Mouse (Mus musculus) hematopoietic stem cell, adult 5-6 weeks (primary cell): ENCODE results near the gene E130114P18Rik. TPM values are rescaled to one million over a fixed set of nuclear protein-coding genes. Genes with fewer than 3 reads are reported as not detected.

Source experiments
- ATAC-seq, 2 experiments: fragments of 125-278 bp in 1 of 2; replicated peaks in 1 of 2; 2 replicates each; pipeline ENCODE4 v1.8.0; 2016 to 2017; ENCODE audit warnings: inconsistent platforms in 2 of 2, mild to moderate bottlenecking in 2 of 2, moderate number of reproducible peaks in 2 of 2, low read depth in 1 of 2, moderate TSS enrichment in 1 of 2; ENCODE audit not compliant: low FRiP score in 2 of 2, poor library complexity in 2 of 2, severe bottlenecking in 2 of 2, insufficient read depth in 1 of 2, low TSS enrichment in 1 of 2
- total RNA-seq: library from RNA; stranded (forward); fragments of 172-1452, 232-1000 nt; gene quantifications from 2 replicates; pipeline ENCODE4 v1.2.3, GENCODE M21; 2017

The E130114P18Rik gene
- total RNA-seq, 1 experiment from 2014 or later = not detected

GRCm38 (mm10) chr4:97581314-97582063 is 196.4 kb downstream of the E130114P18Rik start:
- no peak for ATAC-seq

DNA sequence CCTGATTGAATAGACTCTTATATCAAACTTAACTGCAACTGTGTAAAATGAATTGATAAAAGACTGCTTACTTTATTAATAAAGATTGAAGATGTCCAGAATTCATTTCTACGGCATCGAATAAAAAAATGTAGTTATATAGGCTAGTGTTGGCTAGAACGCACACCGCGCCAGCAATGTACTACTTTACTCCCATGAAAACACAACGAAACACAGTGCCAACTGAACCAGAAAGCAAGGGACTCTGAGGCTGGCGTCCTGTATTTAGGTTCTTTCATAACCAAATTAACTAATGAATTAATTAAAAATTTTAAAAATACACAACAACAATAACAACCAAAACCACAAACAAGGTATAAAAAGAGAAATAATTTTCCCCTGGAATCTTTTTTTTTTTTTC is 197.0 kb downstream of the E130114P18Rik start:
- ATAC-seq = no peak

GRCm38 (mm10) chr4:97578571-97579165 is 199.2 kb downstream of the E130114P18Rik start:
- no peak for ATAC-seq

- ATAC-seq = no peak
Measured at GRCm38 (mm10) chr4:97577431-97577830, 200.4 kb downstream of the E130114P18Rik start.

DNA sequence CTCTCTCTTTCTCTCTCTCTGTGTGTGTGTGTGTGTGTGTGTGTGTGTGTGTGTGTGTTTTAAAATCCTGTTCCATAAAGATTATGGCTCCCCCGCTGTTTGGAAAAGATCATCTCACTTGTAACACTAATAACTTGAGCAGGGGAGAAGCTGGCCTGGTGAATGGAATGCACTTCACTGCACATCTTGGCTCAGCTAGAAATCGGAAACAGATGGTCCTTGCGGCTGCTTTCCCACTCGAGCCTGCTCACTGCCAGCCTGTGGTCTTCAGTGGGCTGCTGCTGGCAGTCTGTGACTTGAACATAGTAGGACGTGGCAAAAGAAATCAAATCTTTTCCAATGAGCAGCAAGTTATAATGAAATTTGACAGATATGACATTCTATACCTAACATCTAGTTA is 202.4 kb downstream of the E130114P18Rik start:
- ATAC-seq = peak; percentile 72 to 83

DNA sequence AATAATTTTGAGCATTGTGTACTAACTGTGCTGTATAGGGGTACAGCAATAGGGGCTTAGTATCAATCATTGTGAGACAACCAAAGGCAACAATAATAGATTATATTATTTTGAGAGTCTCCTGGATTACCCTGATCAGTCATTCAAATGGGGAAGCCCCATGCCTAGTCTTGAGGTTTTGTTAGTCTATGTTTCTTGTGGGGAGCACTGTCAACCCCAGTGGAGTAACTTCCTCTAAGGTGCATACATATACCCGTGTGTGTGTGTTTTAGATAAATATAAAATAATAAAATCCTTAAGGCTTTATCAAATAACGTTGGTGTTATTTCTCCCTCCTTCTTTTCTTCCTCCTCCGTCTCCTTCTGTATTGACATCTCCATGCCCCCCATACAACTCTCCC is 208.6 kb downstream of the E130114P18Rik start:
- ATAC-seq = peak; percentile 39 to 85; a peak in 2 of 4 replicates

DNA sequence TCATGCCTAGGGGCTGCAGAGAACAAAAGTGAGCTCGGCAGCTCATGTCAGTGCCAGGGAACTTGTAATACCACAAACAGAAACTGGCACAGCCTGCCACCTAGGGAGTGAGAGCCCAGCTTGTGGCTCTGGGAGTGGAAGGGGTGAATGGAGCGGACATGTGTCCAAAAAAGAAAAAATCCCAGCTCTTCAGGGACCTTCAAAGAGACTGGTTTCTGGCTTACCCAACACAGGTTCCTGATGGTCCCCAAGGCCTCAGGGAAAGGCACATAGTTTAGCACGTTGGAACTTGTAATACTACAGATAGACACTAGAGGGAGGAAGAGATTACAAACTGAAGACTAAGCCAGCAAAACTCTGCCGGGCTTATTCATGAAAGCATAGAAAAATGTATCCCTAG is 213.2 kb downstream of the E130114P18Rik start:
- ATAC-seq = peak; percentile 66 to 84; a peak in 3 of 4 replicates

DNA sequence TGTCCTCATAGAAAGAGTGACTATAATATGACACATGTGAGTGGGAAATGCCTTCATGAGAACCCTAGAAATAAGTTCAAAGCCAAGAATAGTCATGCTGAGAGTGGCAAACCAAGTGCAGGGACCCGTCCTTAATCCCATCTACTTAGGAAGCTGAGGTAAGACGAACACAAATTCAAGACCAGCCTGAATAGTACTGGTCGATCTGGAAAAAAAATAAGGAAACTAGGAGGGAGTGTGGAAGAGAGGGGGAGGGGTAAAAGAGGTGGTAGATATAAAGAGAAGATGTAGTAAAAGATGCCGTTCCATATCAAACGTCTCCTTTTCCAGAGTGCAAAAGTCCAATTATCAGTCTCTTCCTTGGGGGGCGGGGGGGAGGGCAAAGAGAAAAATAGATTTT is 213.7 kb downstream of the E130114P18Rik start:
- no peak for ATAC-seq

- no peak for ATAC-seq
Measured at GRCm38 (mm10) chr4:97557585-97557984, 220.3 kb downstream of the E130114P18Rik start.

DNA sequence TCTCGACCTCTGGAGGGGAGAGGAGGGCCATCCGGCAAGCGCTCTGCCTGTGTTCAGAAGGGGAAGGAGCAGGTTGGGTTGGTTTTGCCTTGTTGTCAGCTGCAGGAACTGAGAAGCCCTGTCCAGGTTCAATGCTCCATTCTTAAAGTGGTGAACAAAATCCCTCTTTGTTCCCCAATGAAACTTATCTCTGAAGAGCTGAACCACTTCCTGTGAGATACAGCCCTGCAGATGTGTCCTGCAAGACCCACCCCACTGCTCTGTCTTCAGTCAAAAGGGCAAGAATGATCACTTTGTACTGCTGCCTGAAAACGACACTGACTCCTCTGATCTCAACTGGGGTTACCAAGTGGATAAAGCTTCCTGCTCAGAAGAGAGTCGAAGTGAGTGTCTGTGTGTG is 233.9 kb downstream of the E130114P18Rik start:
- ATAC-seq = peak; percentile 89 to 92

DNA sequence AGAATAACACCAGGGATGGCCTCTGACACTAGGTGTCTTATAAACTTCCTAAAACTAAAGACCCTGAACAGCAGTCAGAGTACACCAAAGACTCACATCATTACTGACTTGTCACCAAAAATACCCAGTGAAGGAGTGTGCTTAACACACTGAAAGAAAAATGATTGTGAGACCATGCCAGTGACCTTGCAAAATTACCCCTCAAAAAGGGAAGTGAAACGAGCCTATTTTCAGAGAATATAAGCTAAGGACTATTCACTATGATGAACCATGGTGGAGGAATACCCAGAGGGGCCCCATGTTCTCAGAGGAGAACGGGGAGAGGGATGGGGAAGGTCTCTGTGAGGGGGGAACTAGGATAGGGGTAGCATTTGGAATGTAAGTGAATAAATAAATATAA is 245.8 kb downstream of the E130114P18Rik start:
- ATAC-seq = peak; percentile 86 to 94

DNA sequence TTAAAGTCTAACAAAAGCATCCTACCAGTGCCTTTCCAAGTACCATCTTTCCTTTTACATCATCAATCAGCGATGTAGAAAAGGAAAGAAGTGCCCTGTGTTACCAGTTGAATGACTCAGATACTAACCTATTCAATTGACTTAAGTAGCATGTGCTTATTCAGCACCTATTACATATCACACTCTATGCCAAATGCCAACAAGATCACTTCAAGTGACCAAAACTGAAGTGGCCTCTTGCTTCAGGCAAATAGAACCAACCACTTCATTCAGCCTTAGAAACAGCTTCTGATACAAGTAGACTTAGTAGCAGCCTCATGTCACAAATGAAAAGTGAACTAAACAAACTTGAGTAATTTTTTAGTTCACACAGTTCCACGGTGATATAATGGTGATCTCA is 249.4 kb downstream of the E130114P18Rik start:
- ATAC-seq = no peak

Other genes starting within 250 kb of the E130114P18Rik start
- gene Nfia, start 5.3 kb downstream of the E130114P18Rik start, total RNA-seq = 16.8 and 16.9 TPM in 2 replicates